Mouse (Mus musculus): ENCODE data around the gene Foxo3.

- TF ChIP-seq CTCF (IDR thresholded peaks at IDR 0.05; ENCODE audit: low read depth) (no peak), EP300 (optimal IDR thresholded peaks at IDR 0.05) (no peak)
These were observed 83.6 kb downstream of the Foxo3 start for GRCm38 (mm10) chr10:42192951-42193350.

Measured in stomach, postnatal 0 days (tissue).